Mouse (Mus musculus) right cerebral cortex, adult 2 months (tissue): ENCODE data around the gene Rfx6.

Experiments used
- DNase-seq, 2 experiments: peaks; one replicate each; pipeline ENCODE4 v3.0.0; 2021 to 2022; ENCODE audit warnings: low spot score in 2 of 2

Rfx6 gene

DNA sequence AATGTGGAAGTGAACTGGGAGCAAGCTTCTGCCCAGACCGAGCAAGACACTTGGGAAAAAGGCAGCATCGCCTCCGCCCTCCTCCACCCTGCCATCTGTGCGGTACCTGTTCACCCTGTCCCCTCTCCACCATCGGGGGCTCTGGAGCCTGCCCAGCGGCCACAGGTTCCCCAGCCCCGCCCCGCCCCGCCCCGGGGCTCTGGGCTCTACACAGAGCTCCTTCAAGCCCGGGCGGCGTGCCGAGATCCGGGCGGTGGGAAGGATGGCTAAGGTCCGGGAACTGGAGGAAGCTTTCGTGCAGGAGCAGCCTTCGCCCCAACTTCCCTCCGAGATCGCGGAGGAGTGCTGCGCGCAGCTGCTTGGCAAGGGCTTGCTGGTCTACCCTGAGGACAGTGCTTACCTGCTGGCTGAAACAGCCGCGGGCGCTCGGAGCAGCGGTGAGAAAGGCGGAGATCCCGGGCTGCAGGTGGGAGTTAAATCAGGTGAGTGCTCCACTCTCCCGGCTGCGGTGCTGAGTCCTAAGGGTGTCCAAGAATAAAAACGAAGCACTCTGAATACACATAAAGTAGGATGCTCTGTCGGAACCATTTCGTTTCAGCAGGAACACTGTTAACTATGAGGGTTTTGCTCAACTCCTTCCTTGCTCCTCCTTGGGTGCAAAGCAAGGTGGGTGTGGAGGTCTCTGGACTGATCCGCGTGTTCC lies at the start of gene Rfx6:
Gene Rfx6 (plus strand): TSS at position 209 of the 703 bp plus-strand sequence.
- DNase-seq, result peak; percentile 16 to 17

DNA sequence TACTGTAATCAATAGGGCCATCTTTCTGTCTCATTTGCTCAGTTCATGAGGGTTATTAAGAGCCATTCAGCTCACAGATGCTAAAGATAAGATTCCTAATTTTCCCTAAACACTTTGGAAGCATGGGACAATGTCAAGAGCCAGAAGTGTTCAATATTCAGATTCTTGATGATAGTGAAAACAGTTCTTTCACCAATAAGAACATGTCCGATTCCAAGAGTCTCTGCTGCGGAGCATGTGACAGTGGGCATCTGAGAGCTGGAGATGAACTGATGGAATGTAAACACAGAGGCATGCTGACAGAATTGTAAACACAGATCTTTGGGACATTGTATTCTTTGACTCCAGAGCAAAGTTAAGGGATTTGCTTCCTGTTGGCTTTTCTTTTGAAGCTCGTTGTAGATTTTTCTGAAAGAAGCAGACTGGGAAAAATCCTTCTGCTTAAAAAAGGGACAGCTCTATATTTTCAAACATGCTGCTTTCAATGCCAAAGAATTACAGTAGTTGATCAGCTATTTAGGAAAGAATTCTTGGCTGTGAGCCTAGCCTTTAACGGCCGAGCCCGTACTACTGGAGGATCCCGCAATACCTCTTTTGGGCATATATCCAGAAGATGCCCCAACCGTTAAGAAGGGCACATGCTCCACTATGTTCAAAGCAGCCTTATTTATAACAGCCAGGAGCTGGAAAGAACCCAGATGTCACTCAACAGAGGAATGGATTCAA lies 46.0 kb upstream of the Rfx6 start, which contains the start of gene Gprc6a:
Gene Gprc6a (minus strand): TSS at position 51 of the 726 bp plus-strand sequence.
- no peak for DNase-seq

DNA sequence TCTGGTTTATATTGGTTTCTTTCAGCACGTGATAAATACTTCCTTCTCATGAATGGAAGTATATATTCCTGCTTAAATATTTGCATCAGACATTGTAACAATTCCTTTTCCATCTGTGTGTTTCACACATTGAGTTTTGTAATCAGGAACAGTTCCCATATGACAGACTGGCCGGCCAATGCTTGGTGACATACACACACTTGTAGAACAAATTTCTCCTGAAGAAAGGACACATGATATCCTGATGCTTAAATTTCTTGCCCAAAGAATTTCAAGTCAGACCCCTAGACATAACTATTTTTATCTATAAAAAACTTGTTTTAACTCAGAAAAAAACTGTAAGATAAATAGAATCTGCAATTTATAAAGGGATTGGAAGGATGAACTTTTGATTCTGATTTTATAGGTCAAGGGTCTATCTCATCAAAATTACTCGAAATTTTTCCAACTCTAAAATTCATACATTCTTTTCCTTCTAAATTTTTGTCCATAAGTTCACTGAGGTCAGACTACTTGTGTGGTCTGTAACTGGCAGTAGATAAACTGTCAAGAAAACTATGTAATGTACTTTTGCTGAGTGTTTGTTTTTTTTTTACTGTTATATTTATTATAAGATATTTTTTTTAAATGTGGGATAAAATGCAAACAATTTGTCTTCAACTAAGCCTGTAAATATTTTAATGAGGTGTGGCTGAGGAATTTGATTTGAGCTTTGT lies 27.9 kb upstream of the Rfx6 start:
- no peak for DNase-seq

DNA sequence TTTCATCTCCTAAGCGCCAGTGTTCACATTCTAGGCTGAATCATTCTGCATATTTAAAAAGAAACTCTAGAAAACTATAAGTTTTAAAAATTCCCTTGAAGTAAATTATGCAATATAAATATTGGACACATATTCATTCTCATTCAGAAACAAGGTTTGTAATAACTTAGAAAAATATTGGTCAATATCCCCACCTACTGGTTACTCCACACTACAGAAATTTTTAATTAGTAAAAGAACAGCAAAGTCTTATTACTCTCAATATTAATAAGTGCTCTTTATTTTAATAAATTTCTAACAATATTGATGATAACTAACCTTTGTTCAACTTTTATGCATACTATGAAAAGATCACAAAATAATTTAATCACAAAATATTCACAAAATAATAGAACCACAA lies 20.2 kb upstream of the Rfx6 start:
- DNase-seq, result no peak

DNA sequence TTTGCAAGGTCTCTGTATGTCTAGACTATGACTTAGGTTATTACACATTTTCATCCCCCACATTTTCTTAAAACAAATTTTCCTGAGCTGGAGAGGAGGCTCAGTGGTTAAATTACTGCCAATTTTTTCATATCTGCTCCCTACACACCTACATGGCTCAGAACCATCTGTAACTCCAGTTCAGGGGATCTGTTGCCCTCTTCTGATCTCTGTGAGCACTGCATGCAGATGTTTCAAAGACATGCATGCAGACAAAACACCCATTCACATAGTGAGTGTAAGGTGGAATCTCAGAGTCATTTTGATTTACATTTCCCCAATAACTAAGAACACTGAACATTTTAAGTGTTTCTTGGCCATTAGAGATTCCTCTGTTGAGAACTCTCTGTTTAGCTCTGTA lies 8.2 kb upstream of the Rfx6 start:
- DNase-seq, result peak in 1 of 2 experiments; percentile 4

DNA sequence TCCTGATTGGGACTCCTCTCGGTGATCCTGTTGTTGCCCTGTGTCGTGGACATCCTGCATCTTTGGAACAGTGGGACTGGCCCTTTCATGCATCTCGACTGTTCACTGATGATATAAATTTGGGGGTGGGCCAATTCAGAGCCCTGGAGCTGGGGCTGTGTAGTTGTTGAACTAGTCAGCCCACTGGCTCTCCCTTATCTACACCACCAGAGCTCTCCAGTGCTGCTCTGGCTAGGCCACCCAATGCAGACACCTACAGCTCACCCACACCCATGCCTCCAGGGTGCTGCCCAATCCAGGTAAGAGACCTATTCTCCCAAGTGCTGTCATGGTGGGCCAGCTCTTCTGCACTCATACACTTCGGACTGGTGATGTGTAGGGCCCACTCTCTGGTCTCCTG lies 6.0 kb upstream of the Rfx6 start:
- DNase-seq, result no peak

DNA sequence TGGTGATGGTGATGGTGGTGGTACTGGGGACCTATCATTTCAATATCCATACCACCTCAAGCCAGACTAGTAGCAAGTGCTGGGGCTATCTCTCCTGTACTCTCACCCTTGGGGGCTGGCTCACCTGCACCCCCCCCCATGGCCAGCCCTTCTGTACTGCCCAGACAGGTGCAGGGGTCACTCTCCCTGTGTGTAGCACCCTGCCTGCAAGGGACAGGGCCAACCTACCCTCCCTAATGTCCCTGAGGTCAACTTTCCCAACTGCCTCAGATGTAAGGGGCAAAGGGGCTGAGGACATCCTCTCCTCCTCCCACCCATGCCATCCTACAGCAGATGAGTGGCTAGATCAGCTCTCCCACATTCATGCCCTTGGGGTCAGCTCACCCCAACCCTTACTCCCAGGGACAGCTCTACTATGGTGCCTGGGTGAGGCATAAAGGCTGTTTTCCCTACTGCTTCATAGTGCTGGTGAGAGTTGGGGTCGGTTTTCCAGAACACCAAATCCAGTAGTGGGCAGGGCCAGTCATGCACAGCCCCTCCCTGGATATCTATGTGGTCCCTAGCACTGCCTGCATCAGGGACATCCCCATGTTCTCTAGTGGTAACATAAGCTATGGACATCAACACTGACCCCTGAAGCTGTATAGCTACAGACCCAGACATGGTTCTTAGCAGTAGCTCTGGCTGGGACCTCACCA lies 5.3 kb upstream of the Rfx6 start:
- DNase-seq, result no peak

DNA sequence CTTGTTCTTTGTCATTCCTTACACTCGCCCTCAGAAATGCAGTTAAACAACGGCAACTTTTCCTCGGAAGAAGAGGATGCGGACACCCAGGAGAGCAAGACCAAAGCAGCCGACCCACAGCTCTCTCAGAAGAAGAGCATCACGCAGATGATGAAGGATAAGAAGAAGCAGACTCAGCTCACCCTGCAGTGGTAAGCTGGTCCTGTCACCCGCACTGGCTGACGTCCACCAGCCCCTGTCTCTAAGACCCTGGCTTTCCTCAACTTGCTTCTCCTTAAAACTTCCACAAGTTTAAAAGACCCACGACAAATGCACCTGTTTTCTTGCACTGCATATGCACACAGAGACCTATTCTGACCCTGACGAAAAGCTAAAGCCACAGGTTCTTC lies 689 bp downstream of the Rfx6 start:
- no peak for DNase-seq

DNA sequence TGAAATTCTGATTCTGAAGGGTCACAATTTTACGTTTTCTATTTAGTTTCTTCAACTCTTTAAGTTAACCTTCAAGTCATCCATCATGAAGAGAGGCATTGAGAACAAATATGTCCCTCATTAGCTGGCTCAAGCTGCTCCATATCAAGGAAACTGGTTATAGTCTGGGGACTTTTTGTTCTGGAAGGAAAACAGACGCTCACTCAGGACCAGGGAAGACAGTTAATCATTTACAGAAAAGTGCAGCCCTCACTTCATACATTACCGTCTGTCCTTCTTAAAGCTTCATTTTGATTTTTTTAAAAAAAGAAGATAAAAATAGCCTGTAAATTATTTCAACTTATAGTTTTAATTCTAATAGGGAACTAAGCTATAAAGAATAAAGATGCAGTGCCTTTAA lies 43.3 kb downstream of the Rfx6 start:
- DNase-seq, result no peak

DNA sequence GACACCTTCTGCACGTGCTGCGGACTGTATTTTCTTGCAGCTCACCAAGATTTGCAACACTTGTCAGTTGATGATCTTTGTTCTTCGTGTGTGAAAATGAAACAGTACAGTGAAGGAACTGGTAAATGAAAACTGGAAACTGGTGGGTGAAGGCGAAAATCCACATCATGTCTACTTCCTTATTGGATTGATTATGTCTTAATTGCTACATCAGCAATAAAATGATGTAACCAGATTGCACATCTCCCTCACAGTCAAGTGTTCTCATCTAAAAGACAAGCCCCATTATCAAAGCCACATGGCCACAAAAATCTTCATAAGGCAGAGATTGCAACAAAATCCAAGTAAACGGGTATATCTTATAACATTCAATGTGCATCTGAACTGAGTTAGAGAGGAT lies 83.9 kb downstream of the Rfx6 start:
- DNase-seq, result no peak

DNA sequence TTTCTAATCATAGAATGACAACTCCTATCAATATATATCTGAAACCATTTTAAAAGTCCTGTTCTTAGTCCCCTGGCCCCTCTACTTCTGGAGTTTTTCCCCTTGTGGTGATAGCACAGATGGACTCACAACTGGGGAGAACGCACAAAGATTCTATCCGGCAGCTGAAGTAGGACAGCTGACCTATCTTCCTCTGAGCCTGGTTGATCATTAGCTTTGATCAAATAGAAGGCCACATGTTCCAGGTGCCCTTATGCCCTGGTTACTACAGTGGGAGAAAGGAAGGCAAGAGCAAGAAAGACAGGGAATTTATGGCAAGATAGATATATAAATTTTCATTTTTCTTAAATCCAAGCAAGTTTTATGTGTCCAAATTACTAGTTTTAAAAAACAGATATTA lies 85.7 kb downstream of the Rfx6 start:
- DNase-seq, result no peak

DNA sequence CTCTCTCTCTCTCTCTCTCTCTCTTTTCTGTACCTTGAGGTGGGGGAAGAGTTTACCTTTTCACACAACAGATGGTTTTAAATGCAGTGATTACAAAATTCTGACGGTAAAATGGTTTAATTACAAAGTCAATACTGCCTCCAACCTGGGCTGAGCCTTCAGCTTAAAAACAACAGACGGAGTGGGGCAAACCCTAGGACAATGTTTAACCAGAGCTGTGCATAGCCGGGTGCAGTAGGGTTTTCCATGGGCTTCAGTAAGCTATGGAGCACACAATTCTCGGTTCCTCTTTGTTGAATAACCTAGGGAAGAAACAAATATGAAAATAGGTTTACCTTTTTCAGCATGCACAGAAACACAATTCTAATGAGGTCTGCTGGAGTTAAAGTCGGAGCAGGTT lies 90.9 kb downstream of the Rfx6 start:
- DNase-seq, result no peak

DNA sequence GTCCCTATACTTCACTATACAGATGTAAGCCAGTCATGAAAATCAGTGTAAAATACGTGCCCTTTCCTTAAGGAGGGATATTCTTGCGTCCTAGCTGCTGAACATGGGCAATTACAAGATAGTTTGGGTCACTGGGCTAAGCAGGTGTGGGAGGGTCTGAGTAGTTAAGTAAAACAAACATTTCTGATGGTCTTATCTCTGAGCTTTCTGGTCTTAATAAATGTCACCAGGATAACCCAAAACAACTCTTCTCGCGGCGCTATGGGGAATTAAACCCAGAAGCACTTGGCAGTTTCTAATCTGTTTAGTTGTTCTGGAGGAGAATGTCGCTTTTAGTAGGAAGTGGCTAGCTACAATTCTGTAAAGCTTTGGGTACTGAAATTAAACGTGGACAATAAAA lies 91.7 kb downstream of the Rfx6 start:
- no peak for DNase-seq

DNA sequence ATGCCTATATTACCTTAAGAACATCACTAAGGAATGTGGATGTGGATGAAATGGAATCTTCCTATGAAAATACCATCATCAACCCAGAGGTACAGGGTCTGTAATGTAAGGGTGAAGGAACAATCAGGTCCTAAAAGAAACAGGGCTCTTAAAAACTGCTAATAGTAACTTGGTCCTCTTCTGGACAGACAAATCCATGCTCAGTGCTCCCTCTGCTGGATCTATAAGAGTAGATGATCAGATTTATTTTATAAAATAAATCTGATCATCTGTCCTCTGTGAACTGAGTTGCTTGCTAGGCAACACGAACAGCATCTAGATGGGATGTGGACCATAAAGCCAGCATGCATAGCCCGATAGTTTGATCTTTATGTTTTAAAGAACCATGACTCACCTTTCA lies 102.1 kb downstream of the Rfx6 start:
- no peak for DNase-seq
